ENCODE assay signal across 10 mouse cellular contexts in genomic region chr19:53567864-53568263, GRCm38 (mm10). TPM values are rescaled to one million over a fixed set of nuclear protein-coding genes. Genes with fewer than 3 reads are reported as not detected.
DNase-seq lines count a peak whose midpoint lies in the region; ATAC-seq and TF ChIP-seq lines count a peak whose summit lies in the region.
"Had no signal": no experiment of that assay in that cellular context is flagged by ENCODE, and none has a peak within 500 bp of the region (broad histone marks: within the 10 kb centered on the region; RNA-seq: fewer than 3 reads in every experiment).

No protein-coding gene starts in this region.

- H3K4me1 ChIP-seq in ES-E14 (ENCODE audit: control insufficient read depth in 2 of 2, insufficient read depth in 2 of 2, low read length in 2 of 2, poor library complexity in 1 of 2): peaks cover 0 to 11% of the 10 kb centered on the region in 2 experiments; a peak in 2 of 4 replicates
- H3K4me1 ChIP-seq in midbrain, embryonic 16.5 days (ENCODE audit: control insufficient read depth, insufficient read depth, low read length): peaks cover 2% of the 10 kb centered on the region; the same call in 1 of the 2 replicates

- no peaks in the 10 kb centered on the region for H3K27me3 ChIP-seq in midbrain, embryonic 16.5 days (ENCODE audit: control insufficient read depth, insufficient read depth, low read depth, low read length)
- H3K27me3 ChIP-seq: liver, embryonic 12.5 days had no signal

- no peak overlapping the region for H3K4me3 ChIP-seq in ES-E14 (ENCODE audit: insufficient read depth in 1 of 2, low read depth in 1 of 2, low read length in 2 of 2, poor library complexity in 1 of 2, severe bottlenecking in 1 of 2)
- no peak overlapping the region for H3K4me3 ChIP-seq in midbrain, embryonic 16.5 days (ENCODE audit: low read depth, low read length)
- H3K4me3 ChIP-seq: liver, embryonic 12.5 days had no signal

- no peaks in the 10 kb centered on the region for H3K36me3 ChIP-seq in ES-E14 (ENCODE audit: control insufficient read depth, insufficient read depth, low read length, poor library complexity, severe bottlenecking)
- H3K36me3 ChIP-seq in midbrain, embryonic 16.5 days (ENCODE audit: control insufficient read depth, insufficient read depth, low read length): no peaks in the 10 kb centered on the region
- H3K36me3 ChIP-seq: liver, embryonic 12.5 days had no signal

- H3K4me2 ChIP-seq in midbrain, embryonic 16.5 days (ENCODE audit: low read length): peak overlapping the region; percentile 29
- H3K4me2 ChIP-seq: liver, embryonic 12.5 days had no signal

- in situ Hi-C loops in ES-E14 (cut with MboI; ENCODE audit: low sequenced_read_pairs in 2 of 2, unreplicated experiment in 2 of 2): loop anchor here in 1 of 2 experiments (10.0 kb wide), 1 partner anchor 143 kb away; no protein-coding TSS in a partner anchor

- H3K9ac ChIP-seq in ES-E14 (ENCODE audit: insufficient read depth, low read depth, low read length, poor library complexity, severe bottlenecking): no peak overlapping the region
- no peak overlapping the region for H3K9ac ChIP-seq in midbrain, embryonic 16.5 days (ENCODE audit: low read depth, low read length)
- H3K9ac ChIP-seq: liver, embryonic 12.5 days had no signal

- no peaks in the 10 kb centered on the region for H3K9me3 ChIP-seq in ES-E14 (ENCODE audit: control insufficient read depth, insufficient read depth, low read depth, low read length)
- no peaks in the 10 kb centered on the region for H3K9me3 ChIP-seq in midbrain, embryonic 16.5 days (replicated peaks; ENCODE audit: control insufficient read depth, low read length, poor library complexity, severe bottlenecking)
- H3K9me3 ChIP-seq: liver, embryonic 12.5 days had no signal

- peak; percentile 29; the same call in 1 of the 2 replicates for ATAC-seq in common myeloid progenitor, adult 5-6 weeks (replicated peaks; ENCODE audit: low read depth, poor library complexity, severe bottlenecking)
- peak; percentile 46 to 52 for ATAC-seq in hematopoietic stem cell, adult 5-6 weeks (replicated peaks in 1 of 2; ENCODE audit: insufficient read depth in 1 of 2, low FRiP score in 2 of 2, low TSS enrichment in 1 of 2, low read depth in 1 of 2, poor library complexity in 2 of 2, severe bottlenecking in 2 of 2)
- no peak for ATAC-seq in midbrain, embryonic 16.5 days
- ATAC-seq: inflammation-experienced regulatory T-cells, adult 6 months; liver, embryonic 12.5 days had no signal

- DNase-seq in ES-E14 (ENCODE audit: low read depth, low spot score): no peak
- no peak for DNase-seq in cerebellum, adult 11-12 months
- DNase-seq in ovary, postnatal 36 days (ENCODE audit: low spot score): no peak
- no peak for DNase-seq in urinary bladder, postnatal 10 days (ENCODE audit: low spot score)
- DNase-seq: gastrocnemius, postnatal 36 days had no signal

- 11% methylated on average over 11 of the region's 11 CpGs for WGBS in midbrain, embryonic 16.5 days

- H3K27ac ChIP-seq in ES-E14 (ENCODE audit: insufficient read depth, low read depth, low read length, poor library complexity, severe bottlenecking): no peak overlapping the region
- no peak overlapping the region for H3K27ac ChIP-seq in midbrain, embryonic 16.5 days (ENCODE audit: low read length)
- H3K27ac ChIP-seq: liver, embryonic 12.5 days had no signal

TF ChIP-seq in ES-E14, 5 proteins besides CTCF, POLR2A, EP300 and RAD21:
- TF ChIP-seq ZNF384 (IDR thresholded peaks at IDR 0.05; ENCODE audit: low read depth, low read length): peak; percentile 51; the same call in 1 of the 2 replicates
- no peak for TF ChIP-seq MAFK (IDR thresholded peaks at IDR 0.05; ENCODE audit: insufficient read depth, low read depth, low read length)
- TF ChIP-seq ZC3H11A (IDR thresholded peaks at IDR 0.05; ENCODE audit: borderline replicate concordance, low read depth, low read length): no peak
- TF ChIP-seq HCFC1 (IDR thresholded peaks at IDR 0.05; ENCODE audit: borderline replicate concordance, insufficient read depth, low read length): no peak
- no peak for TF ChIP-seq CHD2 (IDR thresholded peaks at IDR 0.05; ENCODE audit: low read depth, low read length)
TF ChIP-seq in ES-E14: peak in this region for 1.

RNA-seq across cellular contexts. Expression of gene Nutf2-ps1, which starts 21.0 kb away (rescaled TPM):
- total RNA-seq in ES-E14 (2012; rRNA removed): 38.3 and 48.2 TPM in 2 replicates
- 193 and 221 TPM in 2 replicates for total RNA-seq in common myeloid progenitor, adult 5-6 weeks (2017)
- total RNA-seq in hematopoietic stem cell, adult 5-6 weeks (2017): 95.6 and 160 TPM in 2 replicates
- 212 and 234 TPM in 2 replicates for polyA plus RNA-seq in midbrain, embryonic 16.5 days (2015; fragmentation: Nextera tagmentation; extraction: Ambion mirVana)

RNA-seq across cellular contexts. Expression of gene Smc3, which starts 32.3 kb away (rescaled TPM):
- 54.8 and 76.0 TPM in 2 replicates for total RNA-seq in ES-E14 (2012; rRNA removed)
- total RNA-seq in common myeloid progenitor, adult 5-6 weeks (2017): 188 and 212 TPM in 2 replicates
- total RNA-seq in hematopoietic stem cell, adult 5-6 weeks (2017): 149 and 174 TPM in 2 replicates
- polyA plus RNA-seq in midbrain, embryonic 16.5 days (2015; fragmentation: Nextera tagmentation; extraction: Ambion mirVana): 55.9 and 66.5 TPM in 2 replicates

RNA-seq across cellular contexts. Expression of gene Dusp5, which starts 39.0 kb away (rescaled TPM):
- total RNA-seq in ES-E14 (2012; rRNA removed): 12.7 and 24.1 TPM in 2 replicates
- 16.6 and 19.8 TPM in 2 replicates for total RNA-seq in common myeloid progenitor, adult 5-6 weeks (2017)
- total RNA-seq in hematopoietic stem cell, adult 5-6 weeks (2017): 67.9 and 102 TPM in 2 replicates
- 2.2 and 3.0 TPM in 2 replicates for polyA plus RNA-seq in midbrain, embryonic 16.5 days (2015; fragmentation: Nextera tagmentation; extraction: Ambion mirVana)
